Mouse (Mus musculus) spleen, postnatal 4 days (tissue): ENCODE data around the gene Ddx19a.
"Not testable (repeated sequence)": the region's sequence is repeated elsewhere in the genome, so short reads cannot be mapped to it uniquely, and the experiment has no call there.

Source experiments
- DNase-seq, 2 experiments: peaks; one replicate each; pipeline ENCODE4 v3.0.0; 2022; ENCODE audit warnings: low spot score in 2 of 2

Gene Ddx19a

DNA sequence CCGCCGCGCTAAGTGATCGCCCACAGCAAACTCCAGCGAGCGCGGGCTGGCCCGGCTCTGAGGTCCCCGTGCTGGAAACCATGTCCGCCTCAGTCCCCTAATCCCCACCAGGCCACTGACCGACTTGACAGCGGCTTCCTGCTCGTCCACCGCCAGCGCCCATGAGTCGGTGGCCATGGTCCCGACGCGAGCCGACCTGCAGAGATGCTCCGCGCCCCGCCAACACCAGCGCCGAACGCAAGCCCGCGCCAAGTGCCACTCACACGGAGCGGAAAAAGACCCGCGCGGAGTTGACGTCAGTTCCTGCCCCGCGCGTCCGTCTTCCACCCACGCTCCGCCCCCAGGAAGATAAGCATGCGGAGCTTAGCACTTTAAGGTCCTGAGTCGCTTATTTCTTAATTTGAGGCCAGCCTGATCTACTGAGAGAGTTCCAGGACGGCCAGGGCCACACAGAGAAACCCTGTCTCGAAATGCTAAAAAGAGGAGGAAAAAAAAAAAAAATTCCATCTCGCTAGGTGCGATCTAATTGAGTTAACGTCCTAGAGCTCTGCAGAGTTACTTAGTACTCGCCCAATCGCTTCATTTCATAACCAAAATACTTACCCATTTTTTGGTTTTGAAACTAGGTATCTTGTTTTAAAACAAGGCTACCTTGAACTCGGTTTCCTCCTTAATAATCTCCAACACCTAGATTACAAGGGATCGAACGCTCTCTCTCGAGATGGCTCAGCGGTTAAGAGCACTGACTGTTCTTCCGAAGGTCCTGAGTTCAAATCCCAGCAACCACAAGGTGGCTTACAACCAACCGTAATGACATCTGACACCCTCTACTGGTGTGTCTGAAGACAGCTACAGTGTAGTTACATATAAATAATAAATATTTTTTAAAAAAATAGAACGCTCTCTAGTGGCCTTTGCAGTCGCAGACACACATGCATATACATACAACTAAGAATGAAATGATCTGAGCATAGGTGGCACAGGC lies at the start of gene Ddx19a:
TSS of gene Ddx19a (minus strand) at position 254 of the 985 bp plus-strand sequence.
- peak; percentile 86 to 92 for DNase-seq

DNA sequence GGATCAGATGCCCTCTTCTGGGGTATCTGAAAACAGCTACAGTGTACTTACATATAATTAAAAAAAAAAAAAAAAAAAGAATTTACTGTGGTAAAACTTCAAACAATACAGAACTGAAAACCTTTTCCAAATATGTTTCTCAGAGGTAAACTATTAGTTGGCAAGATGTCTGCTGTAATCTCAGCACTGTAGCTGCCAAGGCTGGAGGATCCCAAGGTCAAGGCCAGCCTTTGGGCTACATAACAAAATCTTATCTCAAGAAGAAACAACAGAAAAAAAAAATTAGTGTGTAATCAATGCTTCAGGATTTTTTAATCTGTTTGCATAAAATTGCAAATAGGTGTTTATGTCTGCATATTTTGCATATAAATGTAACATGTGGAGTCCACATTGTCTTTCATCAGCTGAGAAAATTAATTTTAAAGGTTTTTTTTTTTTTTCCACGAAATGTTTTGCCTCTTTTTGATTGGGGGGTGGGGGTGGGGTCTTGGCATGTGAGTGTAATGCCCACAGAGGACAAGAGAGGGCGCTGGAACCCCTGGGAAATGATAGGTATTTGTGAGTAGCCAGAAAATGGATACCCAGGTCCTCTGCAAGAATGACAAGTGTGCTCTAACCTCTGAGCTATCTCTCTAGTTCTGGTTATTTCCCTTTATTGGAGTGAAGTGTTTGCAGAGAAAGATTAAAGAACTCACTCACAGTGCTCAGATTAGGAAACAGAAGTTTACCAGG lies 46.6 kb upstream of the Ddx19a start:
- no peak for DNase-seq

DNA sequence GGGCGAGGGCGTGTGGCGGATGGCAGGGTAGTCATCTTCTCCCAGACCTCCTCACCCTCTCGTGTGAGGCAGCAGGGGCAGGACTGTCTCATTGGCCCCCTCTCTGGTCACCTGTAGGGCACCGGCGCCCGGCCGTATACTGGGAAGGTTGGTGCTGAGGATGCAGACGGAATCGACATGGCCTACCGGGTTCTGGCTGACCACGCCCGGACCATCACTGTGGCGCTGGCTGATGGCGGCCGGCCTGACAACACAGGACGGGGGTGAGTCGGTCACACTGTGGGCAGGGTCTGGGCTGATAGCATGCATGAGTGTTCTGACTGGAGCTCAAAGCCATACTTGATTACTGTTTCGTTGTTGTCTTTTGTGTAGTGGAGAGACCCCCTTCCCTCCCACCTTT lies 44.9 kb upstream of the Ddx19a start:
- DNase-seq: no peak

DNA sequence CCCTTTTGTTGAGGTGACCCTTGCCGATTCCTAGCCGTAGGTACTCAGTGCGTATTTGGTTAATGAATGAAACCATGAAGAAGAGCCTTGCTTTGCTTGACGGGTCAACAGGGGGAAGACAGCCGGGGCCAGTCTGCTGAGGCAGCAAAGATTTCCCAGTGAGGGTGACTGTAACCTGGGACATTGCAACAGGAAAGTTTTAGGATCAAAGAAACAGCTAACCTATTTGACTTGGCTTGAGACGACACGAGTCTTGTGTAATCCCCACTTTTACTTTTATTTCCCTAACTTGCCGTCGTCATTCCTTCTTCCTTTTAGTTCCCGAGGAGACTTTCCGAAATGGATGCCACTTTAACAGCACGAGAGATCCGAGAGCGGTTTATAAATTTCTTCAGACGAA lies 39.0 kb upstream of the Ddx19a start:
- no peak for DNase-seq

DNA sequence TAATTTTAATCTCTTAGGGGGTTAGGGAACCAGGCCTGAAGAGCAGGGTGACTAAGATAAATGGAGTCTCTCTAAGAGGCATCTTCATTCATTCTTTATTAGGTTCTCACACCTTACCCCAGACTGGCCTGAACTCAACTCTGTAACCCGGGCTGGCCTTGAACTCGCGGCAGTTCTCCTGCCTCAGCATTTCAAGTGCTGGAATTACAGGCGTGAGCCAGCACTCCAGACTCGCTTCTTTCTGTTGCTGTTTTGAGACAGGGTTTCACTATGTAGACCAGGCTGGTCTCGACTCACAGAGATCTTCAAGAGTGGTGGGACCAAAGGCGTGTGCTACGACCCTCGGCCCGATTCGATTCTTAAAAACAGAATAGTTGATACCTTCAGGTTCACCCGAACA lies 36.7 kb upstream of the Ddx19a start:
- peak; percentile 58 to 76 for DNase-seq

DNA sequence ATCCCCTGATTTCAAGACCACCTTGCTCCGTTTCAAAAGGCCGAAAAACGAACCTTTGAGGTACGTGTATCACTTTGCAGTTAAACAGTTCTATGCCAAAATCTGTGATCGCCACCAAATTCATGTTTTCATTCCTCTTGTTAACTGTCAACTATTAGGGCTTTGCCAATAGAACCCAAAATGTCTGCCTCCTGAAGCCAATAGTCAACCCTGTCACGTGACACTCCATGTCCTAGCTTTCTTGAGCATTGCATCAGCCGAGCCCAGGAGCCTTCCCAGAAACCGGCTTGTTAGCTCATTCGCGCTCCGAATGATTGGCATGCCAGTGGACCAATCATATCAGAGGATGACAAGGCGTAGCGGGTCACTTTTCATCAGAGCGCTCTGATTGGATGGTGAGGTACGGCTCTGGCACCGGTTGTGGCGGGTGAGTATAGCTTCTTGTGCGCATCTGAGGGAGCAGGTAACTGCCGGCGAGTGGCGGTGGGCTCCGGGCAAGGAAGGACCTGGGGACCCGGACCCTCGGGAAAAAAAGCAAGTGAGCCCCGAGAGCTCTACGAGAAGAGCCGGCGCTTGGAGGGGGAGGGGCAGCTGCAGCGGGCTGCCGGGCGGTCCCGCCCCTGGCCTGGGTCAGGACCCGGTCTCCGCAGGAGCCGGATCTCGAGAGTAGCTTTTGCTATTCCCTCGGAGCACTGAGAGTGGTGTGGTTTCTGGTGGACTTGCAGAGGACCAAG lies 36.0 kb upstream of the Ddx19a start:
- DNase-seq: peak; percentile 95 to 96

DNA sequence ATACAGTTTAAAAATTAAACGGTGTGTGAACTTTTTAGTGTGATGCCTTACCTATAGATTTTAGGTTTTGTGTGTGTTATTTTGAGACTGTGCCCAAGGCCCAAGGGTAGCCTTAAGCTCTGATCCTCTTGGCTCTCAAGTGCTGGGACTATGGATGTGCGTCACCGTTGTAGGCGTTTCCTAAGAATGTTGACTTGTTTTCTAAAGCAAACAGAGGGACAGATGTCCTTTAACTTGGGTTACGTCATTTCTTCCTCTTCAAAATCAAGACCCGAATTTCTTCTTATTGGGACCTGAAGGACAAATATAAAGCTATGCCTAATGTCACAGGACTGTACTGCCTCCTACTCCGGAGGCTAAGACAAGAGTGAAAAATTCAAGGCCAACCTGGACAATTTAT lies 35.3 kb upstream of the Ddx19a start, which contains the start of gene Aars:
TSS of gene Aars (plus strand) at position 229 of the 400 bp plus-strand sequence.
- no peak for DNase-seq

DNA sequence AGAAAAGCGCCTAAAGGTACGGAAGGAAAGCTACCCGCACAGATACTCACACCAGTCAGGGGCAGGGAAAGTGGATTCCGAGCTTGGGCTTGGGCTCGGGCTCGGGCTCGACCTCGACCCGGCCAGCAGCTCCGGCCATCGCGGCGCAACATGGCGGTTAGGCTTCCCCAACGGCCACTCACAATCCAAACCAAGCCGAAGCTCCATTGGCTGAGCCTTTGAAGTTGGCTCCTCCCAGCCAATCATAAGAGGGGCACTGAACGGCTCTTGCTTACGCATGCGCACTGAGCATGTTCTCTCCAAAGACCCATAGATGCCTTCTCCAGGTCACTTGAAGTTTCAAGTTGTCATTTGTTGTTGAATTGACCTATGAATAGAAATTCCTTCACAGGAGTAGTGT lies 34.0 kb upstream of the Ddx19a start, which contains the start of gene Ddx19b:
TSS of gene Ddx19b (minus strand) at position 180 of the 400 bp plus-strand sequence.
- no peak for DNase-seq

DNA sequence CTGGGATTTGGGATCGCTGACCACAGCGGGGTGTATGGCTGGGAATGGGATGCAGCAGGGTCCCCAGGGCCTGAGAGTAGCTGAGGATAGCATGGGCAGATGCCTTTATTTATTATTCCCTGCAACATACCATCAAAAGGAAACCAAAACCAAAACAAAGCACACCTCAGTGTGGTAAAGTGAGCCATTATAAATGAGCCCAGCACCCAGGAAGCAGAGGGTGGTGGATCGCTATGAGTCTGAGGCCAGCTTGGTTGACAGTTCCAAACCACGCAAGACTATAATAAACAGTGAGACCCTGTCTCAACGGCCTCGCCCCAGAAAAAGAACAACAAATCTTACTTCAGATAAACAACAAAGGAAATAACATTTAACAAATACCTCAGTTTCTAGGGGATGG lies 32.4 kb upstream of the Ddx19a start:
- DNase-seq: no peak

DNA sequence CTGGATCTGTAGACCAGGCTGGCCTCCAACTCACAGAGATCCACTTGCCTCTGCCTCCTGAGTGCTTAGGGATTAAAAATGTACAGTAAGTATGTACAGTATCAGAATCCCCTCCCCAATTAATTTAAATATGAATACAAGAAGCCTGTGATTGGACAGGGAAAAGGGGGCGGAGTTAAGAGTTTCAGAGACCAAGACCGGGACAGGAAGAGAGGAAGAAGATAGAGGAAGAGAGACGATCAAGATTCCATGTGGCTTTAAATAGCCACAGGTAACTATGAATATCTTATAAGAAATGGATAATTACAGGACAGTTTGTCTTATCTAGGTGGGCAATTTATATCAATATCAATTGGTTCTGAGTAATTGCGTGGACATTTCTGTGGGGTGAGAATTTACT lies 32.0 kb upstream of the Ddx19a start:
- no peak for DNase-seq

DNA sequence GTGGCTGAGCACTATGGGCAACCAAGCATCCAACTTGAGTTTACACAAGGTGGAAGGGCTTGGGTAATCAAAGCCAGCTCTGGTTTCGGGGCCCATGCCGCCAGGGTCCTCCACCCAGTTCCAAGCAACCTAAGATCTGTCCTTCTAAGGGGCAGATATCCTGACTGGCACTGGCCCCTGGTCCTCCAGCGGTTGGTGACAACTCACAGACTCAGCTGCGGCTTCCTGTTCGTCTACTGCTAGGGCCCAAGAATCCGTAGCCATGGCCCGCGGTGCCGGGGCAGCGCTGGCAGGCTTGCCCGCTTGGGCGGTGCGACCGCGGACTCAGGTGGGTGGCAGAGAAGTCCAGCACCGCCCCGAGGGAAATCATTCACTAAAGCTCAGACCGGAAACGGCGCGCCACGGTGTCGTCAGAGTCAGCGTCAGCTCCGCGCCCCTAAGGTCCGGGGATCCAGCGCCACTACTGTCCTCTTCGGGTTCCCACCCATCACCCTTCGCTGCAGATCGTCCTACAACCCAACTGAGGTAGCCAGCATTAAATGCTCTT lies 29.9 kb upstream of the Ddx19a start:
- peak; percentile 82 to 91 for DNase-seq

DNA sequence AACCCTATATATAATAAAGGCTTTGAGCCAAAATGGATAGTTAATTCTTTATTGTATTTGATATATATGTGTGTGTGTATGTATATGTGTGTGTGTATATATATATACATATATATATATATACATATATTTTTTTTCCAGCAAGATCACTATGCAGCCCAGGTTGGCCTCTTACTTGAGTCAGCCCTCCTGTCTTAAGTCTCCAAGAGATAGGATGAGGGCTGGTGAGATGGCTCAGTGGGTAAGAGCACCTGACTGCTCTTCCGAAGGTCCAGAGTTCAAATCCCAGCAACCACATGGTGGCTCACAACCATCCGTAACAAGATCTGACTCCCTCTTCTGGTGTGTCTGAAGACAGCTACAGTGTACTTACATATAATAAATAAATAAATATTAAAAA lies 29.0 kb upstream of the Ddx19a start:
- not testable (repeated sequence) for DNase-seq

DNA sequence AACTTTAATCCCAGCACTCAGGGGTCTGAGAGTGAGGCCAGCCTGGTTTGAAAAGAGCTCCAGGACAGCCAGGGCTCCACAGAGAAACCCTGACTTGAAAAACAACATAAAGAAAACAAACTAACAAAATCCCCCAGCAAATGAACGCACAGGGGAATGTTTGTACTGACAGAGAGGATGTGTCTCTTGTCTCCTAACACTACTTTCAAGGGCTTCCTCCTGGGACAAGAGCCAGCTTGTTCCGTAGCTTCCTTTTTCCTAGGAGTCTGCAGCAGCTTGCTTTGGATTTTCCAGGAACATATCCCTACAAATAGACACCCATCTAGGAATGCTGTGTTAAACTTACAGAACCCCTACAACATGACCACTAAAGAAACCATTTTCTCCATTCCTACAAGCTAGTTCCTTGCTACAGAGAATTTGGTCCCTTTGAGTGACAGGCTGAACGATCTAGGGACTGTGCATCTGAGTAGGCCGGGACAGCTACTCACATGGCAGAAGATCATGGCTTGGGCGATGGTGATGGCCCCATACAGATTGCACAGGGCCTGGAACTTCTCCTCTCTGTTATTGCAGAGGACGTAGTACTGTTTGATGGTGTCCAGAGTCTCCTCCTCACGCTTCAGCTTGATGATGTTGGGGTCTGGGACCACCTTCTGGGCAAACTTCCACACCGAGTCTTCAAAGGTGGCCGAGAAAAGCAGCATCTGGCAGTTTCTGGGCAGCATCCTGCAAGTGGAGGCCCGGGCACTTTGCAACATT lies 12.8 kb upstream of the Ddx19a start:
- DNase-seq: not testable (repeated sequence)

DNA sequence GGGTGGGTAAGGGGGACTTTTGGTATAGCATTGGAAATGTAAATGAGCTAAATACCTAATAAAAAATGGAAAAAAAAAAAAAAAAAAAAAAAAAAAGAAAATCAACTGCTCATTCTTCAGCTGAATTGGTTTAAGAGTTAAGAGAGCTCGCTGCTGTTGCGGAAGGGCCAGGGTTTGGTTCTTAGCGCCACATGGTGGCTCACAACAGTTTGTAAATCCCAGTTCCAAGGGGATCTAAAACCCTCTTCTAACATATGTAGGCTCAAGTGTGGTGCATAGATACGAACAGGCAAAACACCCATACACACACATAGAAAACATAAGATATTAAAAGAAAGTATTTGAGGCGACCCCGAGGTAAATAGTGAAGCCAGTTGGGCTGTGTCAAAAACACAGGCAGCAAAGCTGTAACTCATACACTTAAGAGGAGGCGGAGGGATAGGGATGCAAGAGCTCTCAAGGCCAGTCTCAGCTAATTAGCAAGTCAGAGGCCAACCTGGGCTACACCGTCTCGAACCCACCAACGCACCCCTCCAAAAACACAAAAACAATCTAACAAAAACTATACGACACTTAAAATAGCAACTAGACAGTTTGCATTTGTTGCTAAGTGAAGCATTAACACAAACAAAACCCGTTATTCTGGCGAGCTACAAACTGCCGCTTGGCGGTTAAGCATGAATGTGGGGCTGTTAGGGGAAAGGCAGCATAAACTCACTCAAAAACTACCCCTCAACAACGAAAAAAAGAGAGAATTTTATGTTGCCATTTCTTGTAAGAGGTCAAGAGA lies 764 bp downstream of the Ddx19a start:
- no peak for DNase-seq

DNA sequence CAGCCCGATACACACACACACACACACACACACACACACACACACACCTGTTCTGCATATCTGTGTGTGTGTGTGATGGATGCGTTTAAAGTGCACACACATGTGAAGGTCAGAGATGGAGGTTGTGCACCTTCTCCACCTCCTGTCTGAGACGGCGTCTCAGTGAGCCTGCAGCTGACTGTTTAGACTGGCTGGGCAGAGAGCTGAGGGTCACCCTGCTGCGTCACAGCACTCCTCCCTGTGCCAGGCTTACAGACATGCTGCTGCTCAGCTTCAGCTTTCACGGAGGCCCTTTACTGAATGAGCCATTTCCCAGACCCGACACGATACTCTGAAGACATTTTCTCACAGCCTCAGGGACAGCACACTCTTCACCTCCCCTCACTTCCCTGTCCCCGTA lies 7.6 kb downstream of the Ddx19a start:
- DNase-seq: no peak

DNA sequence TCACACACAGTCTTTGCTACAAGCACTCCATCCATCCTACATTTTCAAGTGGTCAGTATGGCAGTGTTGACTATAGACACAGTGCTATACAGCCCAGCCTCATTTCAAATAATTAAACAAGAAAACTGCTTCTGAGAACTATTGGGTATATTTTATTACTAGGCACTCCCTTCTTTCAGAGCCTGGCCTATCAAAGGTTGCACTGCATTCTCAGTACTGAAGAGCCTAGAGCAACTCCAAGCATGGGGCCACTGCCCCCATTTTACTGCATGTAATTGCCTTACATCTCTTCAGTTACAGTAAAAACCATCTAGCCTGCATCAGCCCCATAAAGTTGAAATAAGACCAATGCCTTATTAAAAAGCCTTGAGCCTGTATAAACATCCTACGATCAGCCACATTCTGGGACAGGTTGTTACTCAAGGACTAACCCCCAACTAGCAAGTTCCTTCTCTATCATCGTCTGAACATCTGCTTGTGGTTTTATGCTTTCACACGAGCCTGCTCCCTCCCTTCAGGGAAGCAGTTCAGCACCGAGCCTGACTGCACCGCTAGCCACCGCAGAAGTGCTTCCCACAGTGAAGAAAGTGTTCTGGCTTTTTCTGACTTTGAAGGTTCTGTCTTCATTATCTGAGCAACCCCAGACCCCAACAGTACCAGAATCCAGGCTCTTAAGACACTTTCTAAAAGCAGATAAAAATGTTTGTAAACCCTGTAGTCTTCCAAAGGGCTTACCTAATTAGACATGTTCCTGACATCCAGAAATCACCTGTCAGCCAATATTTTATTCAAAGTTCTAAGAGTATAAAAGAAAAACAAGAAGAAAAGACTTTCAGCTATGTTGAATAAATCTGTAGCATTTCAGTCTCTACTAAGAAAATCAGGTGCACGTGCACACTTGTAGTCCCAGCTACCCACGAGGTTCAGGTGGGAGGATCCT lies 9.5 kb downstream of the Ddx19a start:
- DNase-seq: peak in 1 of 2 experiments; percentile 37

DNA sequence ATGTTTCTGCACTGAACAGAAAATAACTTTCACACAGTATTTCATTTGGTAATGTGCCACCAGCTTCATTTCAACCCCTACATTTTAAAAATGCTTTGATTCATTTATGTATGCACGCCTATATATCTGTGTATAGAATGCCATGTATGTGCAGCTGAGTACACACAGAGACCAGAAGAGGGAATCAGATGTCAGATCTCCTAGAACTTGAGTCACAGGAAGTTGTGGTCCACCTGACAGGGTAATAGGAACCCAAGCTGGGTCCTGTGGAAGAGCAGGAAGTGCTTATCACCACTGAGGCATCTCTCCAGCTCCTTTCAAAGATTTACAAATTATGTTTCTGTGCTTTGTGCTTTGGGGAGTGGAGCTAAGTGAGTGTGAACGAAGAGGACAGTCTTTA lies 16.3 kb downstream of the Ddx19a start:
- no peak for DNase-seq

DNA sequence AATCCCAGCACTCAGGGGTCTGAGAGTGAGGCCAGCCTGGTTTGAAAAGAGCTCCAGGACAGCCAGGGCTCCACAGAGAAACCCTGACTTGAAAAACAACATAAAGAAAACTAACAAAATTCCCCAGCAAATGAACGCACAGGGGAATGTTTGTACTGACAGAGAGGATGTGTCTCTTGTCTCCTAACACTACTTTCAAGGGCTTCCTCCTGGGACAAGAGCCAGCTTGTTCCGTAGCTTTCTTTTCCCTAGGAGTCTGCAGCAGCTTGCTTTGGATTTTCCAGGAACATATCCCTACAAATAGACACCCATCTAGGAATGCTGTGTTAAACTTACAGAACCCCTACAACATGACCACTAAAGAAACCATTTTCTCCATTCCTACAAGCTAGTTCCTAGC lies 19.6 kb downstream of the Ddx19a start:
- not testable (repeated sequence) for DNase-seq

DNA sequence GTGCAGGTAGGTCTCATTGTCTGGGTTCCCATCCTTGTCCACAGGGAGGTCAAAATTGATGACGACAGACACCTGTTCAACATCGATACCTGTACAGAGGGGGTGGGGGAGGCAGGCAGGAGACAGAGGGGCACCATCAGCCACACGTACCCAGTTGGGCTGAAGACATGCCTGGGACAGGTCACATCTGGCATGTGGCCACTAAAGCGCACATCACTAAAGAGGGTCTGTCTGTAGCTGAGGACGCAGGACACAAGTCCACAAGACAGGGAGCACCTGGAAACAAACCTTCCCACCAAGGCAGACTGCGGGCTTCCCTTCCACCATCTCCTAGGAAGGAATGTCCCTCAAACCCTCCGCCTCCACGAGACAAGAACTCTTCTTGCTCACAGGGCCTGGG lies 21.1 kb downstream of the Ddx19a start:
- DNase-seq: not testable (repeated sequence)
